Mouse (Mus musculus) CH12.LX (cell line): ENCODE results near the gene Ndufb8.

Source experiments
- CTCF ChIP-seq, 2 experiments: IDR thresholded peaks in 1 of 2; conservative IDR thresholded peaks in 1 of 2; 2 replicates each; pipeline ENCODE4 v1.5.1; 2011 to 2012; ENCODE audit warnings: low read depth in 2 of 2, low read length in 2 of 2, improper control_type of control experiment in 1 of 2, inconsistent platforms in 1 of 2, mild to moderate bottlenecking in 1 of 2, moderate library complexity in 1 of 2
- GABPA ChIP-seq: IDR thresholded peaks from 2 replicates; pipeline ENCODE4 v1.6.1; 2012; ENCODE audit warnings: low read depth, low read length, improper control_type of control experiment, inconsistent platforms; ENCODE audit not compliant: insufficient replicate concordance
- HCFC1 ChIP-seq: IDR thresholded peaks from 2 replicates; pipeline ENCODE4 v1.6.1; 2012; ENCODE audit warnings: low read depth, mild to moderate bottlenecking, inconsistent platforms, low read length, improper control_type of control experiment
- JUN ChIP-seq: IDR thresholded peaks from 2 replicates; pipeline ENCODE4 v1.6.1; 2011; ENCODE audit warnings: low read depth, mild to moderate bottlenecking, low read length, improper control_type of control experiment, moderate library complexity; ENCODE audit not compliant: insufficient read depth
- MAFK ChIP-seq: IDR thresholded peaks from 2 replicates; pipeline ENCODE4 v1.6.1; 2011; ENCODE audit warnings: low read length, improper control_type of control experiment; ENCODE audit not compliant: insufficient replicate concordance
- POLR2A ChIP-seq: IDR thresholded peaks from 2 replicates; pipeline ENCODE4 v1.6.1; 2011; ENCODE audit warnings: low read depth, mild to moderate bottlenecking, improper control_type of control experiment, low read length
- ZKSCAN1 ChIP-seq: IDR thresholded peaks from 2 replicates; pipeline ENCODE4 v1.6.1; 2012; ENCODE audit warnings: low read depth, inconsistent platforms, low read length, improper control_type of control experiment, borderline replicate concordance

DNA sequence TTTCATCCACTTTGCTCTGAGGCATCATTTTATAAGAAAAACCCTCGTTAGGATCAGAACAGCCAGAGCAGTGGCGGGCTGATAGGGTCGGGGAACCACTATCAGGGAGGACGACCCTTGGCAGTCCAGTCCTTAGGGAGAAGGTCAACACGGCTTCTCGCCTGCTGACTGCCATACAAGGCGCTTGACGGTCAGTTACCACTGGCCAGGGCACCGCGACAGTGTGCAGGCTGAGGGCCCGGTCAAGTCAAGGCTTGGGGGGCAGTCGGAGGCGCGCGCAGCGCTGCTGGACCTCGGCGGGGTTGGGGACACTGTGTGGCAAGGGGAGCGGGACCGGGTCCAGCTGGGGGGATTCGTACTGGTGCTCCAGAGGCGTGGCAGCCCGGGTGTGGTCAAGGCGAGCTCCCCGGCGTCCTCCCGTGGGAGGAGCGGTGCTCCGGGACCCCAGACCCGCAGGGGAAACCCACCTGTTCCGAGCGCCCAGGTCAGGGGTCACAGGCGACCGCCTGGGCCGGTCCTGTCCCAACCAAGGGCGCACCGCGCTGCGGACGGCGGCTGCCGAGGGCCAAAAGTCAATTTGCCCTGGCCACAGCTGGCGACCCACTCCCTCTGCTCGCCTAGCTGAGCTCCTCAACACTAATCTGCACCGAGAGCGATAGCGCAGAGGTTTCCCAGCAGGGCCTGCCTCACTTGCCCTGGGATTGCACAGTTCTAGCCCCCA is 9.8 kb downstream of the Ndufb8 start, which contains the start of gene Sec31b:
- TF ChIP-seq GABPA (no peak), CTCF (conservative IDR thresholded peaks at IDR 0.05 in 1 of 2, IDR thresholded peaks at IDR 0.05 in 1 of 2; ENCODE audit: low read depth in 2 of 2, low read length in 2 of 2) (no peak), JUN (no peak), MAFK (no peak), ZKSCAN1 (no peak), HCFC1 (no peak), POLR2A (no peak)
